Mouse (Mus musculus): ENCODE data around the gene Clcnkb.

- TF ChIP-seq CTCF (IDR thresholded peaks at IDR 0.05) (no peak), POLR2A (IDR thresholded peaks at IDR 0.05; ENCODE audit: insufficient read depth, low read depth, low read length) (no peak)
These were observed 49.9 kb downstream of the Clcnkb start for GRCm38 (mm10) chr4:141365876-141366275.
